Mouse (Mus musculus) intestine, embryonic 16.5 days (tissue): ENCODE measurements at regions not wholly inside any gene's neighbourhood (a gene's known extent, or its start where the extent isn't known, plus 50 kb on each side); places are given as distances from the start of the nearest gene placed in this dataset.

ENCODE experiments used
- ATAC-seq: fragments of 200-750 bp; cut with Nextera tagmentation; 2 replicates; pipeline ENCODE4 v1.8.0; 2017; ENCODE audit warnings: moderate TSS enrichment, moderate library complexity
- H3K27ac ChIP-seq: fragments of 300-500 bp; sonication (generic); 2 replicates; pipeline ENCODE4 v1.5.1; 2014; ENCODE audit warnings: mild to moderate bottlenecking, low read length
- H3K27me3 ChIP-seq: fragments of 300-500 bp; sonication (generic); replicated peaks from 2 replicates; pipeline ENCODE4 v1.6.1; 2014; ENCODE audit warnings: low read length, control low read depth, mixed read lengths; ENCODE audit not compliant: control insufficient read depth, insufficient read depth
- H3K36me3 ChIP-seq: fragments of 300-500 bp; sonication (generic); 2 replicates; pipeline ENCODE4 v1.6.1; 2014; ENCODE audit warnings: low read length, control low read depth; ENCODE audit not compliant: control insufficient read depth, insufficient read depth
- H3K4me1 ChIP-seq: fragments of 300-500 bp; sonication (generic); 2 replicates; pipeline ENCODE4 v1.6.1; 2014; ENCODE audit warnings: low read length, control low read depth, mixed read lengths; ENCODE audit not compliant: control insufficient read depth, insufficient read depth
- H3K4me2 ChIP-seq: fragments of 300-500 bp; sonication (generic); 2 replicates; pipeline ENCODE4 v1.6.1; 2014; ENCODE audit warnings: low read depth, low read length, control low read depth
- H3K4me3 ChIP-seq: fragments of 300-500 bp; sonication (generic); 2 replicates; pipeline ENCODE4 v1.5.1; 2014; ENCODE audit warnings: mild to moderate bottlenecking, low read length
- H3K9ac ChIP-seq: fragments of 300-500 bp; sonication (generic); 2 replicates; pipeline ENCODE4 v1.6.1; 2014; ENCODE audit warnings: low read depth, low read length
- H3K9me3 ChIP-seq: fragments of 300-500 bp; sonication (generic); 2 replicates; pipeline ENCODE4 v1.6.1; 2016; ENCODE audit warnings: low read length, control low read depth; ENCODE audit not compliant: control insufficient read depth
- WGBS: fragments of 180-500 bp; shearing (Covaris S2); extraction: QIAGEN DNeasy Blood & Tissue Kit; methylation state at CpG from one replicate; pipeline ENCODE4 v1.1.7; 2014; 5-methylcytosine and 5-hydroxymethylcytosine counted together

DNA sequence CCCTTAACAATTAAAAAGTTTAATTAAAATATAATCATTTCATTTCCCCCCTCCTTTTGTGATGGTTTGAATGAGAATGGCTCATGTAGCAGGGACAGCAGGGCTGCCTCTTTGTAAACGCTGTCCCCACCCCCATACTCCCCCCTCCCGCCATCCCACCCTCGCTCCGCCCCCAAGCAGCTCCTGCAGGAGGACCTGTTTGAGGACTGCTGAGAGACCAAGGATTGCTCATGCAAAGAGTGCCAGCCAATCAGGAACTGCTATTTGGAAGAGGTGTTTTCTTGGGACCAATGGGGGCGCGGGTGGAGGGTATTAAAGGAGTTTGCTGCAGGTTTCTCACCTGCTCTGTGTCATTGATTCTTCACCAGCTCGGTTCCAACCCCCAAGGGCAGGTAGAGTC is 154.6 kb downstream of the Dusp6 start:
- Histone ChIP-seq H3K36me3 (no peaks in the 10 kb centered on the region), H3K4me3 (no peak overlapping the region), H3K9ac (no peak overlapping the region), H3K27ac (no peak overlapping the region), H3K27me3 (no peaks in the 10 kb centered on the region), H3K4me1 (no peaks in the 10 kb centered on the region), H3K4me2 (no peak overlapping the region), H3K9me3 (no peaks in the 10 kb centered on the region)
- no peak for ATAC-seq
- WGBS: 51% methylated on average over 7 of the region's 7 CpGs

DNA sequence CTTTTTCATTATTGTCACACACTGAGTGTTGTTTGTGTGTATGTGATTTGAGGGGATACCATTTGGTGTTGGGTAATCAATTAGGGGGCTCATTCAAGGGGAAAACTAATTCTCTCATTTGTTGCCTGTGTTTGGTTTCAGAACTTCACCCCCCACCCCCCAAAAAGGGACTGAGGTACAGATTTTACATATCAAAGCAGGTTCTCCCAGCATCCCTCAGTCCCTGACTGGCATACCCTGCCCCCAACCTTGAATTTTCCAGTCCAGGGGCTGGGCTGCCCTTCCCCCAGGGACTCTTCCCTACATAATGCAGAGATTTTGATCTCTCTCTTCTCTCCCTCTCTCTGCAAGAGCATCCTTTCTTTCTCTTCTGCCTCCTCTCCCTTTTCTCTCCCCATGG is 155.5 kb downstream of the Dusp6 start:
- Histone ChIP-seq H3K9me3 (no peaks in the 10 kb centered on the region), H3K4me3 (no peak overlapping the region), H3K27me3 (no peaks in the 10 kb centered on the region), H3K4me1 (no peaks in the 10 kb centered on the region), H3K36me3 (no peaks in the 10 kb centered on the region), H3K9ac (no peak overlapping the region), H3K4me2 (no peak overlapping the region), H3K27ac (no peak overlapping the region)
- ATAC-seq: no peak

DNA sequence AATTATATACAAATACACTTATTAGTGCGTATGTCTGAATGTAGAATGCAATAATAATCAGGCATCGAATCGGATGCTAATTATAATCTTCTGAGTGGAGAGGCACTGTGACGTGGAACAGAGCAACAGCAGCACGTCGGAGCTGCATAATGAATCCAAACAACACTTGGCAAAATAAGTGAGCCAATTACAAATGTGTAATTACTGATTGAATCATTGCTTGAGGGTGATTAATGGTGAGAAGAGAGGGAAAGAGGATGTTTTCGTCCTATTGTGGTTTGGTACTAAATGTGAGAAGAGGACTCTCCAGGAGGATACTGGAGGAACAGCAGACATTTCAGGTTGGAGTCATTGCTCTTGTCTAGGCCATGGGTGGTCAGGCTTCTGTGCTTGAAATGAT is 156.5 kb downstream of the Dusp6 start:
- no peak for ATAC-seq
- Histone ChIP-seq H3K27ac (no peak overlapping the region), H3K27me3 (no peaks in the 10 kb centered on the region), H3K9ac (no peak overlapping the region), H3K36me3 (no peaks in the 10 kb centered on the region), H3K4me1 (no peaks in the 10 kb centered on the region), H3K4me2 (no peak overlapping the region), H3K9me3 (no peaks in the 10 kb centered on the region), H3K4me3 (no peak overlapping the region)
- 66% methylated on average over 7 of the region's 7 CpGs for WGBS

DNA sequence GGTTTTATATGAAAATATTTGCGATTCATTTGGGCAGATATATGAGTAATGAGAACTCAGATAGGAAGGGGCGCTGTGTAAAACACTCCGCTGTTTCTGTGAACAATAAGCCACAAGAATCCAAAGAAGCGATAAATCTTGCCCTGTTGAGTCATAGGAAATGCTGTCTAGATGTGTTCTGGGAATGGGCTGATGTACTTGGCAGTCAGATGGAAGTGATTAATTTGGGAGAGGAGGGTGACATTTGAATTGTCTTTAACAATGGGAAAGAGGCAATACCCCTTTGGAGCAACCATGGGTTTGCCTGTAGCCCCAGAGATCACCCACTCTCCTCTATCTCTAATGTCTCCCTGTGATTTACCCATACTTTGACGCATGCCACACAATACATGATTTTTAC is 160.4 kb downstream of the Dusp6 start:
- Histone ChIP-seq H3K4me1 (no peaks in the 10 kb centered on the region), H3K9me3 (no peaks in the 10 kb centered on the region), H3K4me2 (no peak overlapping the region), H3K27me3 (no peaks in the 10 kb centered on the region), H3K36me3 (no peaks in the 10 kb centered on the region), H3K27ac (no peak overlapping the region), H3K9ac (no peak overlapping the region), H3K4me3 (no peak overlapping the region)
- WGBS: 88% methylated on average over 5 of the region's 5 CpGs
- ATAC-seq: no peak

DNA sequence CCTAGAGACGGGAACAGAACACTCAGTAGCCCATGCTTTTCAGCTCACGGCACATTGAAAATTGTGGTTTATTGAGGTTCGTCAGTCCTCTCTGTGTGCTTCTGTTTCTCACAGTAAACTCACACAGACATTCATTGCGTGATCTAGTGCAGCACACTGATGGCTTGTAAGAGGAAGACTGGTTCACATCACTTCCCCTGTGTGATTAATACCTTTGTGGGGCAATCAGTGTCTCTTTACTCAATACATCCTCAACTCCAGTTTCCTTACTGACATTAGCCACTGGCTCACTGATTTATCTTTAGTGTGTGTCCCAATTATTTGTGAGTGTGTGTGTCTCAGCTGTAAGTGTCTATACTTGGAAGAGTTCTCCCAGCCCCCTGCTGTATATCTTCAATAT is 162.2 kb downstream of the Dusp6 start:
- WGBS: 68% methylated on average over 4 of the region's 4 CpGs
- no peak overlapping the region for H3K9ac ChIP-seq
- no peak overlapping the region for H3K27ac ChIP-seq
- no peaks in the 10 kb centered on the region for H3K9me3 ChIP-seq
- H3K4me3 ChIP-seq: no peak overlapping the region
- H3K4me2 ChIP-seq: no peak overlapping the region
- H3K4me1 ChIP-seq: no peaks in the 10 kb centered on the region
- H3K27me3 ChIP-seq: no peaks in the 10 kb centered on the region
- H3K36me3 ChIP-seq: no peaks in the 10 kb centered on the region
- ATAC-seq: no peak

DNA sequence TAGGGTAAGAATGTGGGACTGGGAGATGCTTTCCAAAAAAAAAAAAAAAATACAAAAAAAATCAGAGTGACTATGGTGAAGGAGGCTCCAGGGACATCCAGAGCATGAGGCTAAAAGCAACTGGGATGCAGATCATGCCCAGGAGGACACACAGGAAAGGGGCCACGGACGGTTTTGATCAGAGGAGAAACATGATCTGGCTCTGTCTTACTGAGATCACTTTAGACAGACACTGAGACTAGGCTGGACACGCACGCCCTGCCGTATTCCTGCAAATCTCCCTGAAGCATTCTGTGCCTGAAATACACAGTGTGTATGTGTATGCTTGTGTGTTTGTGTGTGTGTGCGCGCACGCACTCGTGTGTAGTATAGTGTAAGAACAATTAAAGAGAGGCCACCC is 167.1 kb downstream of the Dusp6 start:
- H3K36me3 ChIP-seq: no peaks in the 10 kb centered on the region
- H3K4me2 ChIP-seq: no peak overlapping the region
- no peak overlapping the region for H3K27ac ChIP-seq
- H3K4me1 ChIP-seq: no peaks in the 10 kb centered on the region
- no peak overlapping the region for H3K9ac ChIP-seq
- whole genome bisulfite sequencing: 81% methylated on average over 9 of the region's 9 CpGs
- H3K9me3 ChIP-seq: no peaks in the 10 kb centered on the region
- H3K4me3 ChIP-seq: no peak overlapping the region
- ATAC-seq: no peak
- H3K27me3 ChIP-seq: no peaks in the 10 kb centered on the region

DNA sequence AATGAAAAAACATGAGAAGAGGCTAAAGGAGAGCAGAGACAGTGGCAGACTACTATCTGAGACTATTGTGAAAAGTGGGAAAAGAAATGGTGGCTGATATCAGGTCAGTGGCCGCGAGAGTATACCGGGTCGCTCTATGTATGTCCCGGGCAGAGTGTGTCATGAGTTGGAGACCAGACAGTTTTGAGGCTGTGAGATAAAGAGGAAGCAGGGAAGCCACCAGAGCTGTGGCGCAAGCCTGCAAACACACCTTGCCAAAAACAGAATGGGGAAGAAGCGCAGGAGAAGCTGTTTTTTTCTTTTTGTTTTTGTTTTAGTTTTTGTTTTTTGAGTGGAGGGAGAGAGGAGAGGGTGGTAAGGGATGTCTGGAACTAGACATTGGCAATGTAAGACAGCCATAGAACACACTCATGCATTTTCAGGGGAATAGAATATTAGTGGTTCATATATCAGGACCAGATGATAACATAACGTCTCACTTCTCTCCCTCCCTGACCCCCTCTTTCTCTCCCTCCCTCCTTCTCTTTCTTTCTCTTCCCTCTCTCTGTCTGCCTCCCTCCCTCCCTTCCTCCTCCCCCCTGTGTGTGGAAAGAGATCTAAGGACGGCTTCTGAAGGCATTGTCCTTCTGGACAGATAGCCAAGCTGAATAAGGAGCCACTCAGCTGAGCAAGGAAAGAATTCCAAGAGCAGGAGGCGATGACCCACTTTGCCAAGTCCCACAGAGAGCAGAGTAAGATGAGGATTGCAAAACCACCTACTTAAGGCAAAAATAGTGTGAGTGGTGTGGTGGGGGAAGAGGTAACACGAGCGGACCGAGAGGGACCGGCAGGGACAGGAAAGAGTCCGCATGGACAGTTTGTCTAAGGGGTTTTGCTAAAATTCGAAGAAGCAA is 167.9 kb downstream of the Dusp6 start:
- no peak for ATAC-seq

DNA sequence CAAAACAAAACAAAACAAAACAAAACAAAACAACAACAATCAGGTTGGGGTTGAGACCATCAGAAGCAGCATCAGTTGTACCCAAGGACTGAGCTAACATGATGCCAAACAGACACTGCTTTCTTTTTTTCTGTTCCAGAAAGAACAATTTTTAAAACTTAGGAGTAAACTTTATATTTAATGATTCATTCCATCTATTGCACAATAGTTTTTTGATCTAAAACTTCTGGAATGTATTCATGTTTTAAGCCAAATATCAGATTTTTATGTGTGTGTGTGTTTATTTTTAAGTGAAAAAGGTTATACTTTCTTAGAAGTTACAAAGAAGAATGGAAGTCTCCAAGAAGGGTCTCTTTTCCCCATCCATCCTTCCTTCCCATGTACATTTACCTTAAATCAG is 174.0 kb downstream of the Dusp6 start:
- Histone ChIP-seq H3K36me3 (no peaks in the 10 kb centered on the region), H3K4me2 (no peak overlapping the region), H3K9ac (no peak overlapping the region), H3K27ac (no peak overlapping the region), H3K4me3 (no peak overlapping the region), H3K4me1 (0 out of 2 replicates have a peak, but pooled peaks cover 2% of the 10 kb centered on the region), H3K27me3 (no peaks in the 10 kb centered on the region), H3K9me3 (no peaks in the 10 kb centered on the region)
- ATAC-seq: no peak

More for the DNA sequence above, 167.9 kb downstream of the Dusp6 start:
- no peak overlapping the region for H3K4me2 ChIP-seq
- H3K4me1 ChIP-seq: no peaks in the 10 kb centered on the region
- 80% methylated on average over 16 of the region's 16 CpGs for WGBS
- no peak overlapping the region for H3K9ac ChIP-seq
- H3K27ac ChIP-seq: no peak overlapping the region
- H3K36me3 ChIP-seq: no peaks in the 10 kb centered on the region
- no peaks in the 10 kb centered on the region for H3K27me3 ChIP-seq
- no peak overlapping the region for H3K4me3 ChIP-seq
- no peaks in the 10 kb centered on the region for H3K9me3 ChIP-seq

DNA sequence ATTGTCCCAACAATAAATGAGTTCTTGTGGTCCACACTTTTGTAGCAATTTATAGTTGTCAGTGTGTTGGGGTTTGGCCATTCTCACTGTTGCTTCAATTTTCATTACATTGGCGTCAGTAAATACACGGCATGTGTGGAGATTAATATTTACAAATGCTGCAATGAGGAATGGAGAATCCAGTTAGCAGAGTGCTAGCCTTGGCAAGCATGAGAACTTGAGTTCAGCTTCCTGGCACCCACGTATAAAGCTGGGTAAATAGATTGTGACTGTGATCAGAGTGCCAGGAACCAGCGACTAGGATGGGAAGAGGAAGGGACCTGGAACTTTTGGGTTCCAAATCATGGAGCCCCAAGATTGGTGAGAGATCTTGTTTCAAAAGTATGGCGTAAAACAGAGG is 177.1 kb downstream of the Dusp6 start:
- Histone ChIP-seq H3K4me3 (no peak overlapping the region), H3K4me2 (no peak overlapping the region), H3K36me3 (no peaks in the 10 kb centered on the region), H3K27me3 (no peaks in the 10 kb centered on the region), H3K9ac (no peak overlapping the region), H3K27ac (no peak overlapping the region), H3K4me1 (0 out of 2 replicates have a peak, but pooled peaks cover 2% of the 10 kb centered on the region), H3K9me3 (no peaks in the 10 kb centered on the region)
- WGBS: 93% methylated on average over 5 of the region's 5 CpGs
- no peak for ATAC-seq

DNA sequence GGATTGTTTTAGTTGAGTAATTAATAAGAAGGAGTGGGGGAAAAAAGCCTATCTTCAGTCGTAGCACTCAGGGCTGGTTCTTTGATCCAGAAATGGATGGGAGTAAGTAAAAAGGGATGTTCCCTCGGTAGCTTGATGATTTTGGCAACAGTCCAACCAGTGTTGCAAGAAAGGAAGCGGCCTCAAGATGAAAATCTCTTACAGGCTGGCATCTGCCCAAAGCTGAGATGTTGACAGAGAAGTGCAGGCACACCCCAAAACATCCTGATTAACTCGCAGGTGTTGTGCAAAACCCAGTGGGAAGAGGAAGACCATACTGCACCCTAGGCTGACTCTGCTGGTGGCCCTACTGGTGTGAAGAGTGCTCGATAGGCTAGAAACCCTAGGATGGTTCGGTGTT is 178.0 kb downstream of the Dusp6 start:
- no peak overlapping the region for H3K4me3 ChIP-seq
- H3K27ac ChIP-seq: no peak overlapping the region
- WGBS: 41% methylated on average over 6 of the region's 6 CpGs
- no peaks in the 10 kb centered on the region for H3K27me3 ChIP-seq
- H3K4me2 ChIP-seq: no peak overlapping the region
- H3K36me3 ChIP-seq: no peaks in the 10 kb centered on the region
- 0 out of 2 replicates have a peak, but pooled peaks cover 2% of the 10 kb centered on the region for H3K4me1 ChIP-seq
- no peaks in the 10 kb centered on the region for H3K9me3 ChIP-seq
- H3K9ac ChIP-seq: no peak overlapping the region
- ATAC-seq: no peak
